Mouse (Mus musculus) MEL (cell line): ENCODE results near the gene Erc1. TPM values are rescaled to one million over a fixed set of nuclear protein-coding genes. Genes with fewer than 3 reads are reported as not detected.

Experiments
- DNase-seq: peaks from one replicate; pipeline ENCODE4 v3.0.0; 2011; ENCODE audit warnings: low read depth, low spot score
- H3K27ac ChIP-seq: 2 replicates; pipeline ENCODE4 v1.5.1; 2012; ENCODE audit warnings: low read depth, mild to moderate bottlenecking, control low read depth, low read length, moderate library complexity; ENCODE audit not compliant: control insufficient read depth
- H3K27me3 ChIP-seq, 2 experiments: fragments of 150-350 bp in 1 of 2; sonication (generic) in 1 of 2; 2 replicates each; pipeline ENCODE4 v1.6.1; 2012; ENCODE audit warnings: low read length in 2 of 2, mild to moderate bottlenecking in 2 of 2, improper control_type of control experiment in 1 of 2, moderate library complexity in 1 of 2; ENCODE audit not compliant: insufficient read depth in 2 of 2, control insufficient read depth in 1 of 2
- H3K36me3 ChIP-seq, 2 experiments: 2 replicates each; pipeline ENCODE4 v1.6.1; 2012 to 2014; ENCODE audit warnings: low read length in 2 of 2, improper control_type of control experiment in 1 of 2, inconsistent platforms in 1 of 2, mild to moderate bottlenecking in 1 of 2; ENCODE audit not compliant: insufficient read depth in 2 of 2, control insufficient read depth in 1 of 2
- H3K4me1 ChIP-seq, 2 experiments: fragments of 150-350 bp in 1 of 2; sonication (generic) in 1 of 2; 2 replicates each; pipeline ENCODE4 v1.6.1; 2012; ENCODE audit warnings: low read length in 2 of 2, improper control_type of control experiment in 1 of 2, mild to moderate bottlenecking in 1 of 2; ENCODE audit not compliant: insufficient read depth in 2 of 2, control insufficient read depth in 1 of 2
- H3K4me3 ChIP-seq, 2 experiments: fragments of 150-350 bp in 1 of 2; sonication (generic) in 1 of 2; 2 replicates each; pipeline ENCODE4 v1.5.1; 2012; ENCODE audit warnings: low read depth in 2 of 2, low read length in 2 of 2, mild to moderate bottlenecking in 2 of 2, moderate library complexity in 2 of 2, control low read depth in 1 of 2, improper control_type of control experiment in 1 of 2; ENCODE audit not compliant: control insufficient read depth in 1 of 2, insufficient read depth in 1 of 2
- H3K79me2 ChIP-seq: 2 replicates; pipeline ENCODE4 v1.6.1; 2012; ENCODE audit warnings: mild to moderate bottlenecking, low read length, moderate library complexity; ENCODE audit not compliant: control insufficient read depth, poor library complexity, insufficient read depth
- H3K9ac ChIP-seq: 2 replicates; pipeline ENCODE4 v1.6.1; 2012; ENCODE audit warnings: low read depth, mild to moderate bottlenecking, control low read depth, low read length, moderate library complexity; ENCODE audit not compliant: control insufficient read depth, poor library complexity, severe bottlenecking
- H3K9me3 ChIP-seq: fragments of 150-350 bp; sonication (generic); replicated peaks from 2 replicates; pipeline ENCODE4 v1.6.1; 2012; ENCODE audit warnings: mild to moderate bottlenecking, low read length, improper control_type of control experiment, moderate library complexity; ENCODE audit not compliant: insufficient read depth
- BHLHE40 ChIP-seq: IDR thresholded peaks from 2 replicates; pipeline ENCODE4 v1.6.1; 2012; ENCODE audit warnings: low read depth, mild to moderate bottlenecking, inconsistent platforms, low read length, improper control_type of control experiment, borderline replicate concordance
- CTCF ChIP-seq, 3 experiments: IDR thresholded peaks in 2 of 3; conservative IDR thresholded peaks in 1 of 3; 2 replicates each; pipeline ENCODE4 v1.5.1; 2011 to 2012; ENCODE audit warnings: low read length in 3 of 3, low read depth in 2 of 3, mild to moderate bottlenecking in 2 of 3, improper control_type of control experiment in 1 of 3, inconsistent platforms in 1 of 3, mixed read lengths in 1 of 3, moderate library complexity in 1 of 3; ENCODE audit not compliant: control insufficient read depth in 1 of 3, insufficient read depth in 1 of 3, poor library complexity in 1 of 3, severe bottlenecking in 1 of 3
- E2F4 ChIP-seq: IDR thresholded peaks from 2 replicates; pipeline ENCODE4 v1.6.1; 2011; ENCODE audit warnings: low read depth, low read length, improper control_type of control experiment, borderline replicate concordance
- EP300 ChIP-seq, 2 experiments: IDR thresholded peaks; 2 replicates each; pipeline ENCODE4 v1.6.1; 2011; ENCODE audit warnings: improper control_type of control experiment in 2 of 2, low read length in 2 of 2, low read depth in 1 of 2, mild to moderate bottlenecking in 1 of 2
- ETS1 ChIP-seq: IDR thresholded peaks from 2 replicates; pipeline ENCODE4 v1.6.1; 2012; ENCODE audit warnings: low read depth, mild to moderate bottlenecking, inconsistent platforms, low read length, improper control_type of control experiment, moderate library complexity
- GATA1 ChIP-seq: IDR thresholded peaks from 2 replicates; pipeline ENCODE4 v1.6.1; 2011; ENCODE audit warnings: low read depth, low read length, improper control_type of control experiment
- KAT2A ChIP-seq: conservative IDR thresholded peaks from 2 replicates; pipeline ENCODE4 v1.6.1; 2012; ENCODE audit warnings: low read depth, low read length, improper control_type of control experiment, inconsistent platforms
- MEF2A ChIP-seq: IDR thresholded peaks from 2 replicates; pipeline ENCODE4 v1.6.1; 2014; ENCODE audit warnings: low read depth, mild to moderate bottlenecking, inconsistent platforms, low read length, improper control_type of control experiment; ENCODE audit not compliant: poor library complexity, insufficient replicate concordance, severe bottlenecking; ENCODE audit errors: extremely low read depth
- MXI1 ChIP-seq: IDR thresholded peaks from 2 replicates; pipeline ENCODE4 v1.6.1; 2011; ENCODE audit warnings: mild to moderate bottlenecking, low read depth, low read length, improper control_type of control experiment
- MYB ChIP-seq: IDR thresholded peaks from 2 replicates; pipeline ENCODE4 v1.6.1; 2011; ENCODE audit warnings: mild to moderate bottlenecking, low read depth, low read length, improper control_type of control experiment
- RAD21 ChIP-seq: IDR thresholded peaks from 2 replicates; pipeline ENCODE4 v1.6.1; 2011; ENCODE audit warnings: mild to moderate bottlenecking, low read depth, low read length, improper control_type of control experiment
- SIN3A ChIP-seq: IDR thresholded peaks from 2 replicates; pipeline ENCODE4 v1.6.1; 2012; ENCODE audit warnings: low read length, improper control_type of control experiment, inconsistent platforms
- TAL1 ChIP-seq: IDR thresholded peaks from 2 replicates; pipeline ENCODE4 v1.6.1; 2012; ENCODE audit warnings: mild to moderate bottlenecking, inconsistent platforms, low read length, moderate library complexity, mixed read lengths
- TBP ChIP-seq: IDR thresholded peaks from 2 replicates; pipeline ENCODE4 v1.8.0; 2011; ENCODE audit warnings: low read depth, low read length, improper control_type of control experiment
- TCF12 ChIP-seq: IDR thresholded peaks from 2 replicates; pipeline ENCODE4 v1.6.1; 2014; ENCODE audit warnings: low read depth, mild to moderate bottlenecking, inconsistent platforms, low read length, improper control_type of control experiment, moderate library complexity
- USF1 ChIP-seq: IDR thresholded peaks from 2 replicates; pipeline ENCODE4 v1.6.1; 2014; ENCODE audit warnings: low read depth, mild to moderate bottlenecking, inconsistent platforms, low read length, improper control_type of control experiment, moderate library complexity
- polyA plus RNA-seq, 2 experiments: library from polyadenylated mRNA; stranded (reverse) in 1 of 2; unstranded in 1 of 2; fragments of >175 nt in 1 of 2; fragments of >200 nt in 1 of 2; gene quantifications; 2 replicates each; pipeline versions ENCODE4 v1.2.1 to v1.2.4; 2012; ENCODE audit warnings: low replicate concordance in 2 of 2, low read depth in 1 of 2; ENCODE audit not compliant: insufficient read length in 2 of 2, insufficient read depth in 1 of 2, missing spikeins in 1 of 2
- total RNA-seq: library from RNA; depleted of rRNA; stranded (reverse); fragments of 300-350 nt; gene quantifications from 2 replicates; pipeline ENCODE4 v1.2.3, GENCODE M21; 2012

Erc1 gene
- total and polyA plus RNA-seq, 3 experiments = 3.8 to 79.9 (median 9.4) TPM

DNA sequence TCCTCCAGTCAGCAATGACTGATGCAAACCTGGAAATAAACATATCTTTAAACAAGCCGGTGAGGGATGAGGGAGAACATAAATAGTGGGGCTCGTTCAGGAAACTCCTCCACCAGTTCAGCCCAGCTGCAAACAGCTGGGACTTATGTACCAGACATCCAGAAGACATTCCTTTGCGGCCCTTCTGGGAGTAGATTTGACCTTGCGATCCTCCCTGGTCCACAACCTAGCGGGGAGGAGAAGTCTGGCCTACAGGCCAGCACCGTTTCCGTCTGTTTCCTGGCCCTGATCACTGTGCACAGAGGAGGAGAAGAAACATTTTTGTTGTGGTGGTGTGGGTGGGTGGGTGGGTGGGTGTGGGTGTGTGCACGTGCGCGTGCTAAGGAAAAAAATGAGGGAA is 285.4 kb downstream of the Erc1 start:
- DNase-seq = no peak
- H3K36me3 ChIP-seq = no peaks in the 10 kb centered on the region
- H3K79me2 ChIP-seq = no peaks in the 10 kb centered on the region
- no peak overlapping the region for H3K4me3 ChIP-seq
- H3K9ac ChIP-seq = no peak overlapping the region
- no peak overlapping the region for H3K27ac ChIP-seq
- no peaks in the 10 kb centered on the region for H3K9me3 ChIP-seq
- H3K27me3 ChIP-seq = no peaks in the 10 kb centered on the region; a peak in 1 of 4 replicates
- no peaks in the 10 kb centered on the region for H3K4me1 ChIP-seq
- TF ChIP-seq E2F4 = no peak
- TF ChIP-seq MXI1 = no peak
- TF ChIP-seq SIN3A = no peak
- no peak for TF ChIP-seq USF1
- TF ChIP-seq TCF12 = no peak
- TF ChIP-seq ETS1 = no peak
- TF ChIP-seq MEF2A = no peak
- TF ChIP-seq MYB = no peak
- TF ChIP-seq TBP = no peak

DNA sequence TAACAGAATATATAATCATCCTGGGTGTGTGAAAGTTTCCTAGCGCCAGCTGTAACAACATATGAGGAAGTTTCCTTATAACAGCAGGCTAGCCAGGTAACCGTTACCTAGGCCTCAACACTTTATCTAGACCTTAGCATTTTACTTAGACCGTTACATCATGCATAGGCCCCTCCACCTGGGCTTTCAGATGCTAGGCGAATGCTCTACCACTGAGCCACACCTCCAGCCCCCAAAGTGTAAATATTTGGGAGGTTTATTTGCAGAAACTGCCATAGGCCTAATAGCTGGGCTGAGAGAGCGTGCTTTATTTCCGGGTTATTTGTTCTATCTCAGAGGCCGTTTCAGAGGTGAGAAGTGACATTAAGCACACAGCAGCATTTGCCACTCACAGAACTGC is 289.1 kb downstream of the Erc1 start:
- no peaks in the 10 kb centered on the region for H3K9me3 ChIP-seq
- no peaks in the 10 kb centered on the region for H3K79me2 ChIP-seq
- DNase-seq = no peak
- no peaks in the 10 kb centered on the region for H3K36me3 ChIP-seq
- H3K4me1 ChIP-seq = no peaks in the 10 kb centered on the region
- H3K9ac ChIP-seq = no peak overlapping the region
- no peaks in the 10 kb centered on the region; a peak in 1 of 4 replicates for H3K27me3 ChIP-seq
- no peak overlapping the region for H3K4me3 ChIP-seq
- TF ChIP-seq SIN3A (no peak), EP300 (IDR thresholded peaks at IDR 0.05; ENCODE audit: low read depth in 1 of 2, low read length in 2 of 2) (no peak), GATA1 (no peak), BHLHE40 (no peak), CTCF (IDR thresholded peaks at IDR 0.05 in 2 of 3, conservative IDR thresholded peaks at IDR 0.05 in 1 of 3; ENCODE audit: control insufficient read depth in 1 of 3, insufficient read depth in 1 of 3, low read depth in 2 of 3, low read length in 3 of 3, poor library complexity in 1 of 3, severe bottlenecking in 1 of 3) (no peak), TCF12 (no peak)
- TF ChIP-seq, all 39 proteins: peak for 0
- H3K27ac ChIP-seq = no peak overlapping the region

DNA sequence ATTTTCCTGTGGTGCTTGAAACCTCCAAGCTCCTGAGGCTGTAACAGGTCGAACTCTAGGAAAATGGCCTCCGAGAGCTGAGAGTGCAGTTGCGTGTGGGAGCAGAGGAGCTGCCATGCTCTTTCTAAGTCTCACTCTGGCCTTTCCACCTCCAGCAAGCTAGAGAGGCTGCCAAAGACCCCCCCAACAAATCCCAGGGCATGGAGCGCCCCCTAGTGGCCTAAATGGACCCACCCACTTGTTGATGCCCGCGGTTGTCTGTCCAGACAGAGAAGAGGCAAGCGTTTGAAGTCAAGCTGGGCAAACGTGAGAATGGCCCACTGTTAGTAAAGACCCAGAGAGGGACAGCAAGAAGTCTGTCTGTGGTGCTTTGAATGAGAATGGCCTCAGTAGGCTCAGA is 293.5 kb downstream of the Erc1 start:
- Histone ChIP-seq H3K27me3 (no peaks in the 10 kb centered on the region; a peak in 1 of 4 replicates), H3K27ac (no peak overlapping the region), H3K79me2 (no peaks in the 10 kb centered on the region), H3K36me3 (no peaks in the 10 kb centered on the region), H3K4me1 (no peaks in the 10 kb centered on the region), H3K9ac (no peak overlapping the region), H3K4me3 (no peak overlapping the region), H3K9me3 (no peaks in the 10 kb centered on the region)
- TF ChIP-seq CTCF (IDR thresholded peaks at IDR 0.05 in 2 of 3, conservative IDR thresholded peaks at IDR 0.05 in 1 of 3; ENCODE audit: control insufficient read depth in 1 of 3, insufficient read depth in 1 of 3, low read depth in 2 of 3, low read length in 3 of 3, poor library complexity in 1 of 3, severe bottlenecking in 1 of 3) (peak; percentile 31 to 64 (median 43)), TAL1 (no peak), SIN3A (no peak), RAD21 (peak; percentile 14), KAT2A (no peak), GATA1 (no peak)
- DNase-seq = peak; percentile 6
